28 mouse cellular contexts compared by ENCODE assay signal in the genomic region with DNA sequence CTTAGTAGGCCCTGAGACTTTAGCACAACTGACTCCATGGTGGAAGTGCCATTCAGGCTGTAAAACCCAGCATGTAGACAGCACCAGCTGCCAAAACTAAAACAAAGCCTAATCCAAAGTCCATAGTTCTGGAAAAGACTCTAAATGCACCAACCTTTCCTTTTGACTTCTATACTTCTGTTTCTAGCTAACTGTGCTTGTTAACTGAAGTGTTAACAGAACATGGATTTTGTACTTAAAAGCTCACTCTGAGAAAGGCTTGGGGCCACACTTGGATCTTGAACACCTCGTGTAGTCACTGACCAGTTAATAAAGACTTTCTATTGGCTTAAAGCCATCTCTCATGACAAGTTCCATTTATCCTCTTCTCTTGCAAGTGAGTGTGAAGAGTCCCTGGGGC. TPM values are rescaled to one million over a fixed set of nuclear protein-coding genes. Genes with fewer than 3 reads are reported as not detected.
A peak's percentile ranks its signal among the peaks of the same experiment; 100 is the strongest.
DNase-seq lines count a peak whose midpoint lies in the region; ATAC-seq and TF ChIP-seq lines count a peak whose summit lies in the region.
"Had no signal": no experiment of that assay in that cellular context is flagged by ENCODE, and none has a peak within 500 bp of the region (broad histone marks: within the 10 kb centered on the region; RNA-seq: fewer than 3 reads in every experiment).

No protein-coding gene starts in this region.

- WGBS in embryonic facial prominence, embryonic 13.5 days, result 77% methylated on average over 1 of the region's 1 CpGs
- WGBS in embryonic facial prominence, embryonic 10.5 days, result 87% methylated on average over 1 of the region's 1 CpGs
- WGBS in liver, adult 2 months, result 90% methylated on average over 1 of the region's 1 CpGs
- WGBS in liver, embryonic 12.5 days (ENCODE audit: insufficient replicate concordance), result 54% methylated on average over 1 of the region's 1 CpGs

- no peaks in the 10 kb centered on the region; the same call in 1 of the 2 replicates for H3K27me3 ChIP-seq in embryonic facial prominence, embryonic 13.5 days
- no peaks in the 10 kb centered on the region for H3K27me3 ChIP-seq in embryonic facial prominence, embryonic 10.5 days (replicated peaks; ENCODE audit: low read depth, poor library complexity, severe bottlenecking)
- H3K27me3 ChIP-seq in liver, adult 2 months (ENCODE audit: control insufficient read depth, insufficient read depth, low read length), result no peaks in the 10 kb centered on the region
- H3K27me3 ChIP-seq in liver, embryonic 12.5 days (replicated peaks), result no peaks in the 10 kb centered on the region
- H3K27me3 ChIP-seq: embryonic facial prominence, embryonic 12.5 days; forebrain, embryonic 13.5 days; heart, embryonic 13.5 days had no signal

- no peaks in the 10 kb centered on the region for H3K79me2 ChIP-seq in liver, adult 2 months (ENCODE audit: control insufficient read depth, insufficient read depth, low read length)

- 0 out of 2 replicates have a peak overlapping the region, but pooled peaks have one; percentile 44 for H3K27ac ChIP-seq in embryonic facial prominence, embryonic 13.5 days
- H3K27ac ChIP-seq in embryonic facial prominence, embryonic 10.5 days (replicated peaks), result no peak overlapping the region
- no peak overlapping the region for H3K27ac ChIP-seq in liver, adult 2 months (replicated peaks; ENCODE audit: insufficient read depth, low read depth, low read length)
- H3K27ac ChIP-seq in liver, embryonic 12.5 days, result no peak overlapping the region
- H3K27ac ChIP-seq: embryonic facial prominence, embryonic 12.5 days; forebrain, embryonic 10.5 days; forebrain, embryonic 13.5 days; heart, adult 2 months; heart, embryonic 10.5 days; heart, embryonic 13.5 days; hindbrain, embryonic 14.5 days; hindbrain, postnatal 0 days had no signal

- H3K36me3 ChIP-seq in embryonic facial prominence, embryonic 13.5 days, result no peaks in the 10 kb centered on the region
- H3K36me3 ChIP-seq in embryonic facial prominence, embryonic 10.5 days (replicated peaks), result no peaks in the 10 kb centered on the region
- H3K36me3 ChIP-seq in liver, adult 2 months (ENCODE audit: control insufficient read depth, insufficient read depth, low read length), result no peaks in the 10 kb centered on the region
- no peaks in the 10 kb centered on the region for H3K36me3 ChIP-seq in liver, embryonic 12.5 days
- H3K36me3 ChIP-seq: embryonic facial prominence, embryonic 12.5 days; forebrain, embryonic 10.5 days; heart, embryonic 10.5 days; heart, embryonic 13.5 days had no signal

- DNase-seq in embryonic facial prominence, embryonic 10.5 days (ENCODE audit: low spot score), result no peak
- DNase-seq in kidney, adult 8-10 months, result peak; percentile 23 to 51
- no peak for DNase-seq in kidney, postnatal 10 days
- peak; percentile 22 for DNase-seq in liver, adult 2 months (ENCODE audit: extremely low read depth, low read depth, low spot score)
- DNase-seq: adrenal gland, adult 8-10 months; adrenal gland, postnatal 25 days; cerebellum, adult 18-20 months; cerebellum, adult 9-10 months; cerebellum, postnatal 14 days; gastrocnemius, postnatal 10 days; gastrocnemius, postnatal 36 days; heart, adult 2 months; heart, postnatal 14 days; heart, postnatal 4 days had no signal

- H3K4me2 ChIP-seq in embryonic facial prominence, embryonic 13.5 days, result no peak overlapping the region
- no peak overlapping the region for H3K4me2 ChIP-seq in liver, embryonic 12.5 days
- H3K4me2 ChIP-seq: embryonic facial prominence, embryonic 12.5 days; forebrain, embryonic 13.5 days; heart, embryonic 13.5 days; hindbrain, embryonic 14.5 days had no signal

- no peak for ATAC-seq in embryonic facial prominence, embryonic 13.5 days (ENCODE audit: insufficient number of reproducible peaks, insufficient read depth, low FRiP score, low TSS enrichment, low read depth)
- no peak for ATAC-seq in liver, embryonic 12.5 days
- ATAC-seq: activated CD4-positive, CD25-positive, alpha-beta regulatory T cell, adult 4 months; forebrain, embryonic 13.5 days; forebrain, embryonic 16.5 days; hindbrain, postnatal 0 days had no signal

- H3K4me1 ChIP-seq in embryonic facial prominence, embryonic 13.5 days, result peaks cover 11% of the 10 kb centered on the region
- peaks cover 7% of the 10 kb centered on the region; the same call in 1 of the 2 replicates for H3K4me1 ChIP-seq in embryonic facial prominence, embryonic 10.5 days
- H3K4me1 ChIP-seq in liver, adult 2 months (ENCODE audit: control insufficient read depth, insufficient read depth, low read length), result peaks cover 5% of the 10 kb centered on the region
- H3K4me1 ChIP-seq in liver, embryonic 12.5 days, result no peaks in the 10 kb centered on the region
- H3K4me1 ChIP-seq: embryonic facial prominence, embryonic 12.5 days; heart, embryonic 10.5 days had no signal

- H3K9ac ChIP-seq in embryonic facial prominence, embryonic 13.5 days, result no peak overlapping the region
- no peak overlapping the region for H3K9ac ChIP-seq in liver, adult 2 months (ENCODE audit: low read depth, low read length)
- H3K9ac ChIP-seq in liver, embryonic 12.5 days, result no peak overlapping the region
- H3K9ac ChIP-seq: embryonic facial prominence, embryonic 12.5 days; forebrain, embryonic 13.5 days; heart, embryonic 13.5 days; hindbrain, embryonic 14.5 days had no signal

- TF ChIP-seq POLR2A in liver, adult 2 months (IDR thresholded peaks at IDR 0.05; ENCODE audit: extremely low read depth, insufficient read depth, low read length), result no peak

- TF ChIP-seq CTCF in liver, adult 2 months (IDR thresholded peaks at IDR 0.05; ENCODE audit: low read depth, low read length), result no peak

- H3K9me3 ChIP-seq in embryonic facial prominence, embryonic 13.5 days, result no peaks in the 10 kb centered on the region
- no peaks in the 10 kb centered on the region for H3K9me3 ChIP-seq in embryonic facial prominence, embryonic 10.5 days
- no peaks in the 10 kb centered on the region for H3K9me3 ChIP-seq in liver, embryonic 12.5 days (replicated peaks)
- H3K9me3 ChIP-seq: embryonic facial prominence, embryonic 12.5 days; forebrain, embryonic 10.5 days; forebrain, embryonic 13.5 days; heart, embryonic 10.5 days; heart, embryonic 13.5 days had no signal

- H3K4me3 ChIP-seq in embryonic facial prominence, embryonic 13.5 days, result no peak overlapping the region
- H3K4me3 ChIP-seq in embryonic facial prominence, embryonic 10.5 days, result no peak overlapping the region
- H3K4me3 ChIP-seq in liver, adult 2 months (ENCODE audit: insufficient read depth, low read depth, low read length), result no peak overlapping the region
- no peak overlapping the region for H3K4me3 ChIP-seq in liver, embryonic 12.5 days
- H3K4me3 ChIP-seq: embryonic facial prominence, embryonic 12.5 days; forebrain, embryonic 10.5 days; forebrain, embryonic 13.5 days; heart, adult 2 months; heart, embryonic 10.5 days; heart, embryonic 13.5 days had no signal

RNA-seq across cellular contexts. Expression of a gene that starts 13.1 kb away (rescaled TPM):
- polyA plus RNA-seq in embryonic facial prominence, embryonic 13.5 days (2015; fragmentation: Nextera tagmentation; extraction: Ambion mirVana), result 0.14 and 0.51 TPM in 2 replicates
- not detected in 2 replicates for polyA plus RNA-seq in embryonic facial prominence, embryonic 10.5 days (2016; fragmentation: Nextera tagmentation; extraction: Ambion mirVana)
- total RNA-seq in liver, adult 2 months (2014; rRNA removed), result not detected in 2 replicates
- polyA plus RNA-seq in liver, adult 2 months (2012; rRNA removed), result not detected in 2 replicates
- not detected in 2 replicates for polyA plus RNA-seq in liver, embryonic 12.5 days (2016; fragmentation: Nextera tagmentation; extraction: Ambion mirVana)
- total RNA-seq: ES-E14; gastrocnemius, adult 18-20 months; gastrocnemius, postnatal 10 days; gastrocnemius, postnatal 36 days; granulocyte monocyte progenitor cell, adult 5-6 weeks; heart, postnatal 14 days had no signal
- polyA plus RNA-seq: activated CD4-positive, CD25-positive, alpha-beta regulatory T cell, adult 4 months had no signal

Comparison
In these comparisons a context has a peak if more than half of its experiments do, and no peak if none do; other contexts are left out.
1. DNase-seq: peak in kidney, adult 8-10 months (2 of 2) and liver, adult 2 months (single experiment); none in embryonic facial prominence, embryonic 10.5 days (single experiment) and kidney, postnatal 10 days (single experiment).